Mouse (Mus musculus): ENCODE data around the gene Neurod4. TPM values are rescaled to one million over a fixed set of nuclear protein-coding genes. Genes with fewer than 3 reads are reported as not detected.

Gene Neurod4
- polyA plus RNA-seq (2014; fragmentation: Nextera tagmentation; extraction: Ambion mirVana): 26.0 and 27.5 TPM in 2 replicates

DNA sequence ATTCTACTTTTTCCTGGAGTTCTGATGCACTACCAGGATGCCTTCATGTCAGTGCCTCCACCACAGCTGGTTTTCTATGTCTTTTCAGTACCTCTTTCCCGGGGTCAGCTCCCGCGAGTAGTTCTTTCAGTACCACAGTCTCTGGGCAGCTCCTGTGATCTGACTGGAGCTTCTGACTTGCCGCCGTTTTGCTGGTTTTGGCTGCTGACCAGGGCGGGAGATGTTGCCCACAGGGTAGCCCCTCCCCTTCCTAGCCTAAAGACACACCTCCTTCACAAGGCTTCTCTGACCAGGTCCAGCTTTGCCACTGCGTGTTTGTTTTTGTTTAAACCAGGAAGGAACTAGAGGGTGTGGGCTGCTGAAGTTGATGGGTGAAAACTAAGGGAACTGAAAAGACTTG, at the start of gene Neurod4:
Neurod4 (minus strand) TSS at position 175 of the 400 bp plus-strand sequence.
- ATAC-seq (ENCODE audit: low FRiP score): peak; percentile 74
- Histone ChIP-seq H3K9me3 (ENCODE audit: control insufficient read depth, low read length) (no peaks in the 10 kb centered on the region), H3K9ac (ENCODE audit: low read length) (no peak within 1 kb of the TSS)

DNA sequence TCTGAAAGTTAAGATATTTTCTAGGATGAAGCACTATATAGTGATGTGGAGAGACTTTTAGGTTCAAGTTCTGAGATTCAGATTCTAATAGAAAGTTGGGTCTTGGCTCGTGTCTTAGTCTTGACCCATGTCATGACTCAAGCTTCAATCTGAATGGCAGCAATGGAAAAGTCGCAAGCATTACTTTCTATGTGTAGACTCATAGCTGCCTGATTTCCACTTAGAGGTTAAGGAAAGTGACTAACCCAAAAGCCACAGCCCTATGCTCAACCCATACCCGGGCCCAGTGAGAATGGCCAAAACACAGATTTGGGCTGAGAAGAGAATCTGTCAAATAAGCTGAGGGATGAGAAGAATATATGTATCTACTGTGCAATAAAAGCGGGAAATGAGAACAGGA, 44.2 kb upstream of the Neurod4 start:
- 87% methylated on average over 4 of the region's 4 CpGs for WGBS
- ATAC-seq (ENCODE audit: low FRiP score): no peak
- Histone ChIP-seq H3K27ac (ENCODE audit: low read depth, low read length) (no peak overlapping the region), H3K27me3 (ENCODE audit: control insufficient read depth, insufficient read depth, low read length) (no peaks in the 10 kb centered on the region), H3K4me2 (no peak overlapping the region), H3K4me1 (ENCODE audit: control insufficient read depth, insufficient read depth, low read length) (no peaks in the 10 kb centered on the region), H3K36me3 (ENCODE audit: control insufficient read depth, insufficient read depth, low read length) (no peaks in the 10 kb centered on the region), H3K9me3 (ENCODE audit: control insufficient read depth, low read length) (no peaks in the 10 kb centered on the region), H3K9ac (ENCODE audit: low read length) (no peak overlapping the region), H3K4me3 (ENCODE audit: low read depth, low read length) (no peak overlapping the region)
- DNase-seq (ENCODE audit: low spot score, missing footprints): no peak

More for the DNA sequence above, at the start of gene Neurod4:
- Histone ChIP-seq H3K4me2 (peak within 1 kb of the TSS; percentile 26), H3K36me3 (ENCODE audit: control insufficient read depth, insufficient read depth, low read length) (no peaks in the 10 kb centered on the region), H3K4me3 (ENCODE audit: low read depth, low read length) (peak within 1 kb of the TSS; percentile 6), H3K27me3 (ENCODE audit: control insufficient read depth, insufficient read depth, low read length) (no peaks in the 10 kb centered on the region), H3K27ac (ENCODE audit: low read depth, low read length) (no peak within 1 kb of the TSS), H3K4me1 (ENCODE audit: control insufficient read depth, insufficient read depth, low read length) (peaks cover 11% of the 10 kb centered on the region)
- 2% methylated on average over 7 of the region's 7 CpGs for WGBS
- peak; percentile 93 for DNase-seq (ENCODE audit: low spot score, missing footprints)

DNA sequence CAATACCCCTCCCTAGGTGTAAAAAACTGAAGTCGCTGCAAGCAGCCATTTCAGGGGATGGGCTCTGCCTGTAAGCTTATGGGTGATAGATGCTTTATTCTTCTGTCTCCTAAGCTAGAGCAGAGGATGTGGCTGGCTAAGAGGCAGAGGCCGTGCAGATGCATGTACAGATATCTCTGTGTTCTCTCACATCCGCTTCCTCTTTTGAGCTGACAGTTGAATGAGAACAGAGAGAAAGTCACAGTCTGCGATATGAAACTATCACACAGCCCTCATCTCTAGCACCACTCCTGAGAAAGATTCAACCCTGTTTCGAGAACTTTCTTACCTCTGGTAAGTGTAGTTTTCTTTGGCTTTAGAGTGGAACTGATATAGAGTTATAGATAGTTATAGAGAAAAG, 42.6 kb upstream of the Neurod4 start, which contains the start of gene Tespa1:
Tespa1 (plus strand) TSS at position 234 of the 400 bp plus-strand sequence.
- Histone ChIP-seq H3K9me3 (ENCODE audit: control insufficient read depth, low read length) (no peaks in the 10 kb centered on the region), H3K27me3 (ENCODE audit: control insufficient read depth, insufficient read depth, low read length) (no peaks in the 10 kb centered on the region), H3K9ac (ENCODE audit: low read length) (no peak within 1 kb of the TSS), H3K4me2 (no peak within 1 kb of the TSS), H3K36me3 (ENCODE audit: control insufficient read depth, insufficient read depth, low read length) (no peaks in the 10 kb centered on the region), H3K4me3 (ENCODE audit: low read depth, low read length) (no peak within 1 kb of the TSS), H3K27ac (ENCODE audit: low read depth, low read length) (no peak within 1 kb of the TSS), H3K4me1 (ENCODE audit: control insufficient read depth, insufficient read depth, low read length) (no peaks in the 10 kb centered on the region)
- no peak for ATAC-seq (ENCODE audit: low FRiP score)
- no peak for DNase-seq (ENCODE audit: low spot score, missing footprints)
- 81% methylated on average over 5 of the region's 5 CpGs for WGBS

DNA sequence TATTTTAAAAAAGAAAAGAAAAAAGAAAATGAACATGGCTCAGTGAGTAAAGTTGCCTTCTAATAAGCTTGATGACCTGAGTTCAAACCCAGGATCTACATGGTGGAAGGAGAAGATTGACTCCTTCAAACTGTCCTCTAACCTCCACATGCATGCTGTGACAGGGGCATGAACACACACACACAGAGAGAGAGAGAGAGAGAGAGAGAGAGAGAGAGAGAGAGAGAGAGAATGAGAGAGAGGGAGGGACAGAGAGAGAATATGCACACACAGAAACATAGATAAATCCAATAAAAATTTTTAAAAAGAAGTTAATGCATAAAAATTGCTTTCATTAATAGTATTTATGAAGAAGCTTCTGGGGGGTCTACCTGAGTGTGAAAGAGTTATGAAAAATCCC, 42.0 kb upstream of the Neurod4 start:
- ATAC-seq (ENCODE audit: low FRiP score) (no peak), DNase-seq (ENCODE audit: low spot score, missing footprints) (no peak)
- no peaks in the 10 kb centered on the region for H3K9me3 ChIP-seq (ENCODE audit: control insufficient read depth, low read length)
- no peak overlapping the region for H3K27ac ChIP-seq (ENCODE audit: low read depth, low read length)
- no peaks in the 10 kb centered on the region for H3K27me3 ChIP-seq (ENCODE audit: control insufficient read depth, insufficient read depth, low read length)
- no peaks in the 10 kb centered on the region for H3K4me1 ChIP-seq (ENCODE audit: control insufficient read depth, insufficient read depth, low read length)
- H3K9ac ChIP-seq (ENCODE audit: low read length): no peak overlapping the region
- no peak overlapping the region for H3K4me2 ChIP-seq
- H3K4me3 ChIP-seq (ENCODE audit: low read depth, low read length): no peak overlapping the region
- H3K36me3 ChIP-seq (ENCODE audit: control insufficient read depth, insufficient read depth, low read length): no peaks in the 10 kb centered on the region

DNA sequence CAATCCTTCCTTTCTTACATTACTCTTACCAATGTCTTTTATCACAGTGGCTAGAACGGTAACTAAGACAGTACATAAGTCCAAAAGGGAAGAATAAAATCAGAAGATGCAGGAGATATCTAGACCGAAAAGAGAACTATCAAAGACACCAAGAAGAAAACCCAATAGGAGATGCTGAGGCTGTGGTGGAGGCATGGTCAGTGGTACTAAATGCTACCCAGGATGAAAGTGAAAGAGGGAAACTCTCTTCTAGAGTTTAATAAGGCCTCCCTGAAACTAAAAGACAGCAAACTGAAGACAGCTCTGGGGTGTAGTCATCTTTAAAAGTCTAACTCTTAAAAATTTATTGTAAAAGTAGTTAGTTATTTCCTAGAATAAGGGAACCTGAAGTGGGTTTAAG, 40.7 kb upstream of the Neurod4 start:
- Histone ChIP-seq H3K27ac (ENCODE audit: low read depth, low read length) (no peak overlapping the region), H3K4me2 (no peak overlapping the region), H3K4me3 (ENCODE audit: low read depth, low read length) (no peak overlapping the region), H3K27me3 (ENCODE audit: control insufficient read depth, insufficient read depth, low read length) (no peaks in the 10 kb centered on the region), H3K36me3 (ENCODE audit: control insufficient read depth, insufficient read depth, low read length) (no peaks in the 10 kb centered on the region), H3K9ac (ENCODE audit: low read length) (no peak overlapping the region), H3K4me1 (ENCODE audit: control insufficient read depth, insufficient read depth, low read length) (no peaks in the 10 kb centered on the region), H3K9me3 (ENCODE audit: control insufficient read depth, low read length) (no peaks in the 10 kb centered on the region)
- DNase-seq (ENCODE audit: low spot score, missing footprints) (no peak), ATAC-seq (ENCODE audit: low FRiP score) (no peak)
- WGBS: 87% methylated on average over 2 of the region's 2 CpGs

DNA sequence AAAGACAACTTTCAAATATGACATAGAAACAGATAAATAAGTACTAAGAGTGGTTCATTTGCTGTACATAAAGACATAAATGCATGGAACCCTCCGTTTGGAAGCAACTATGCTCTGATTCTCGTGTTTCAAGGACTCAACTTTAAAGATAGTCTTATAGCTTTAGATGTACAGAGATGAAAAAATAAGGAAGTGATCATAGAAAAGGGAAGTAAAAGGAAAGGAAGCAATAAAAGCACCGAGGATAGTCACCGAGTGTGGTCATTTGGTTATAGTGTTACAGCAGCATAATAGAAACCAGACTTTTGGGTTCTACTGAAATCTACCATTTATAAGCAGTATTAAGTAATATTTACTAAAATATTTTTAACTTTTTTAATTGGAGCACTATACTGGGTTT, 38.7 kb upstream of the Neurod4 start:
- 81% methylated on average over 4 of the region's 4 CpGs for WGBS
- Histone ChIP-seq H3K4me1 (ENCODE audit: control insufficient read depth, insufficient read depth, low read length) (no peaks in the 10 kb centered on the region), H3K4me3 (ENCODE audit: low read depth, low read length) (no peak overlapping the region), H3K9me3 (ENCODE audit: control insufficient read depth, low read length) (no peaks in the 10 kb centered on the region), H3K36me3 (ENCODE audit: control insufficient read depth, insufficient read depth, low read length) (no peaks in the 10 kb centered on the region), H3K27ac (ENCODE audit: low read depth, low read length) (no peak overlapping the region), H3K27me3 (ENCODE audit: control insufficient read depth, insufficient read depth, low read length) (no peaks in the 10 kb centered on the region), H3K4me2 (no peak overlapping the region), H3K9ac (ENCODE audit: low read length) (no peak overlapping the region)
- DNase-seq (ENCODE audit: low spot score, missing footprints): no peak
- ATAC-seq (ENCODE audit: low FRiP score): no peak

DNA sequence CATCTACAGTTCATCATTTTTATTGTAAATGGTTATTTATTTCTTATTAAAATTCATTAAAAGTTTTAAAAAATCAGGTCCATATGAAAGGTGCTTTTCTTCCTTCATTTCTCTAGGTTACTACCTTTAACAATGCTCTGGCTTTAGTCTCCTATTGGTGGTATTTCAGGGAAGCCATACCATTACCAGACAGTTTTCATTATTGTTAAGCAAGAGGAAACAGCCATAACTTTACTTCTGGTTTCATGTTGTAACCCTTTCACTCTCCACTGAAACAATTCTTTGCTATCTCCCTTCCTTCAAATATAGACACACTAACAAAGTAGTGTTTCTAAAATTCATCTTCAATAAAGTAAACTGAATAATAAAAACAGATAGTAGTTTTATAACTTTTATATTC, 35.8 kb upstream of the Neurod4 start:
- Histone ChIP-seq H3K27me3 (ENCODE audit: control insufficient read depth, insufficient read depth, low read length) (no peaks in the 10 kb centered on the region), H3K4me2 (no peak overlapping the region), H3K27ac (ENCODE audit: low read depth, low read length) (no peak overlapping the region), H3K36me3 (ENCODE audit: control insufficient read depth, insufficient read depth, low read length) (no peaks in the 10 kb centered on the region), H3K9me3 (ENCODE audit: control insufficient read depth, low read length) (no peaks in the 10 kb centered on the region), H3K4me3 (ENCODE audit: low read depth, low read length) (no peak overlapping the region), H3K4me1 (ENCODE audit: control insufficient read depth, insufficient read depth, low read length) (no peaks in the 10 kb centered on the region), H3K9ac (ENCODE audit: low read length) (no peak overlapping the region)
- DNase-seq (ENCODE audit: low spot score, missing footprints) (no peak), ATAC-seq (ENCODE audit: low FRiP score) (no peak)

DNA sequence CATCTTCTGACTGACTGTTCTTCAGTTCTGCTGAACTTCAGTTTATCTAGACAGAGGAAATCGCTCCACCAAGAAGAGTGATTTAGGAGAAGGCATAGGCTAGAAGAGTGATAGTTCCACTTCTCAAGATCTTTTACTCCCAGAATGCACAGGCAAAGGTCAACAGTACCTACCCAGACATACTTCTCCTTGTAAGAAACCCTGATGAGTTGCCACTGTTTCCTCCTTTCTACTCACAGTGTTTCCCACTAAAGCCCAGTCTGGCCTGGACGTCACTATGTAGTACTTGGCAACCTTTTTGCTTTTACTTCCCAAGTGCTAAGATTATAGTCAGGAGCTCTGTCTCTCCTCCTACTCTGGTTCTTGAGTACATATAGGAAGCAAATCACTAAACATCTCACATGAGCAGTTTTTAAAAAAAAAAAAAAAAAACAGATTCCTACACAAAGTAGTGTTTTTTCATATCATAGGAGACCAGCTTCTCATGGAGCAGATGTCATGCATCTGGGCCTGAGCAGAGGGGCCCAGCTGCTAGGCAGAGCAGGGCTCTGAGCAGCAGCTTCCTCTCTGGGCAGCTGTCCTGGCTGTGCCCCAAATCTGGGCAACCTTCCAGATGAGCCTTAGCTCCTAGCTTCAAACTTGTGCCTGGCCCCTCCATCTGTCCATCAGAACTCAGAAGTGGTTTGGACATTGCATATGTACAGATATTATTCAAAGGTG, 34.2 kb upstream of the Neurod4 start:
- H3K27ac ChIP-seq (ENCODE audit: low read depth, low read length): no peak overlapping the region
- H3K4me1 ChIP-seq (ENCODE audit: control insufficient read depth, insufficient read depth, low read length): no peaks in the 10 kb centered on the region
- no peak overlapping the region for H3K4me3 ChIP-seq (ENCODE audit: low read depth, low read length)
- no peaks in the 10 kb centered on the region for H3K36me3 ChIP-seq (ENCODE audit: control insufficient read depth, insufficient read depth, low read length)
- H3K9me3 ChIP-seq (ENCODE audit: control insufficient read depth, low read length): no peaks in the 10 kb centered on the region
- no peaks in the 10 kb centered on the region for H3K27me3 ChIP-seq (ENCODE audit: control insufficient read depth, insufficient read depth, low read length)
- no peak overlapping the region for H3K9ac ChIP-seq (ENCODE audit: low read length)
- ATAC-seq (ENCODE audit: low FRiP score) (no peak), DNase-seq (ENCODE audit: low spot score, missing footprints) (no peak)
- H3K4me2 ChIP-seq: no peak overlapping the region
- WGBS: 70% methylated on average over 2 of the region's 2 CpGs

DNA sequence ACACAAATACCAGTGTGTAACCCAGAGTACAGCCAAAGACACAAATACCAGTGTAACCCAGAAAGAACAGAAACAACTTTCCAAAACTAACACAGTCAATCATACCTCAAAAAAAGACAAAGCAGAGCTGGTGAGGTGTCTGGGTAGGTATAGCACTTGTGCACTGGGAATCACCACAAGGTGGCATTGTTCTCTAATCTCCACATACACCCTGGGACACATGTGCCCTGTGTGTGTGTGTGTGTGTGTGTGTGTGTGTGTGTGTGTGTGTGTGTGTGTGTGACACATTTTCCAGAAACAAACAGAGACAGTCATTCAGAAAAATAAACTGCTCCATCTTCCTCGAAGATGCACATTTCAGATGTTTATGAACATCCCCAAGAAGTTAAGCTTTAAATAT, 33.5 kb upstream of the Neurod4 start:
- Histone ChIP-seq H3K4me3 (ENCODE audit: low read depth, low read length) (no peak overlapping the region), H3K4me1 (ENCODE audit: control insufficient read depth, insufficient read depth, low read length) (no peaks in the 10 kb centered on the region), H3K27me3 (ENCODE audit: control insufficient read depth, insufficient read depth, low read length) (no peaks in the 10 kb centered on the region), H3K36me3 (ENCODE audit: control insufficient read depth, insufficient read depth, low read length) (no peaks in the 10 kb centered on the region), H3K4me2 (no peak overlapping the region), H3K9me3 (ENCODE audit: control insufficient read depth, low read length) (no peaks in the 10 kb centered on the region), H3K27ac (ENCODE audit: low read depth, low read length) (no peak overlapping the region), H3K9ac (ENCODE audit: low read length) (no peak overlapping the region)
- ATAC-seq (ENCODE audit: low FRiP score): peak; percentile 81
- WGBS: 90% methylated on average over 1 of the region's 1 CpGs
- DNase-seq (ENCODE audit: low spot score, missing footprints): no peak
